Mouse (Mus musculus): Measurements from ENCODE around the gene Nxnl1.

The Nxnl1 gene

GRCm38 (mm10) chr8:71566501-71566900 is at the start of gene Nxnl1:
TSS of gene Nxnl1 (minus strand) at chr8:71566601.
- no peak for DNase-seq (ENCODE audit: low spot score)

GRCm38 (mm10) chr8:71613418-71613817 is 47.0 kb upstream of the Nxnl1 start:
- DNase-seq (ENCODE audit: low spot score), result no peak

- DNase-seq (ENCODE audit: low spot score), result no peak
Observed at GRCm38 (mm10) chr8:71612141-71612540, 45.7 kb upstream of the Nxnl1 start.

GRCm38 (mm10) chr8:71610822-71611651 is 44.6 kb upstream of the Nxnl1 start, which contains the start of gene Colgalt1:
TSS of gene Colgalt1 (plus strand) at chr8:71610998.
- DNase-seq (ENCODE audit: low spot score), result peak; percentile 80

- DNase-seq (ENCODE audit: low spot score), result no peak
Observed at GRCm38 (mm10) chr8:71604021-71604420, 37.6 kb upstream of the Nxnl1 start.

- peak; percentile 29 for DNase-seq (ENCODE audit: low spot score)
Observed at GRCm38 (mm10) chr8:71602666-71603334, 36.4 kb upstream of the Nxnl1 start.

GRCm38 (mm10) chr8:71601939-71602665 is 35.7 kb upstream of the Nxnl1 start:
- no peak for DNase-seq (ENCODE audit: low spot score)

GRCm38 (mm10) chr8:71598841-71599240 is 32.4 kb upstream of the Nxnl1 start:
- no peak for DNase-seq (ENCODE audit: low spot score)

GRCm38 (mm10) chr8:71598375-71598774 is 32.0 kb upstream of the Nxnl1 start:
- no peak for DNase-seq (ENCODE audit: low spot score)

- no peak for DNase-seq (ENCODE audit: low spot score)
Observed at GRCm38 (mm10) chr8:71597451-71597850, 31.1 kb upstream of the Nxnl1 start, which contains the start of gene Fam129c. TSS of gene Fam129c (plus strand) at chr8:71597648.

- no peak for DNase-seq (ENCODE audit: low spot score)
Observed at GRCm38 (mm10) chr8:71596798-71597197, 30.4 kb upstream of the Nxnl1 start.

GRCm38 (mm10) chr8:71596384-71596783 is 30.0 kb upstream of the Nxnl1 start:
- no peak for DNase-seq (ENCODE audit: low spot score)

GRCm38 (mm10) chr8:71595862-71596261 is 29.5 kb upstream of the Nxnl1 start:
- DNase-seq (ENCODE audit: low spot score), result peak; percentile 85

GRCm38 (mm10) chr8:71594324-71594722 is 27.9 kb upstream of the Nxnl1 start:
- no peak for DNase-seq (ENCODE audit: low spot score)

GRCm38 (mm10) chr8:71593556-71594323 is 27.3 kb upstream of the Nxnl1 start:
- no peak for DNase-seq (ENCODE audit: low spot score)

GRCm38 (mm10) chr8:71592374-71593170 is 26.2 kb upstream of the Nxnl1 start:
- no peak for DNase-seq (ENCODE audit: low spot score)

GRCm38 (mm10) chr8:71591471-71592373 is 25.3 kb upstream of the Nxnl1 start, which contains the start of gene Pgls:
TSS of gene Pgls (plus strand) at chr8:71592176.
- peak; percentile 94 for DNase-seq (ENCODE audit: low spot score)

GRCm38 (mm10) chr8:71591017-71591416 is 24.6 kb upstream of the Nxnl1 start:
- no peak for DNase-seq (ENCODE audit: low spot score)

- DNase-seq (ENCODE audit: low spot score), result no peak
Observed at GRCm38 (mm10) chr8:71588762-71589161, 22.4 kb upstream of the Nxnl1 start.

- DNase-seq (ENCODE audit: low spot score), result no peak
Observed at GRCm38 (mm10) chr8:71586891-71587290, 20.5 kb upstream of the Nxnl1 start.
